Mouse (Mus musculus): ENCODE results near the gene Zfp808. TPM values are rescaled to one million over a fixed set of nuclear protein-coding genes. Genes with fewer than 3 reads are reported as not detected.
A peak's percentile ranks its signal among the peaks of the same experiment; 100 is the strongest.
"Not testable (repeated sequence)": the region's sequence is repeated elsewhere in the genome, so short reads cannot be mapped to it uniquely, and the experiment has no call there.

Gene Zfp808
- 15.6 and 16.0 TPM in 2 replicates for polyA plus RNA-seq (2014; fragmentation: Nextera tagmentation; extraction: Ambion mirVana)

- not testable (repeated sequence) for H3K27me3 ChIP-seq (ENCODE audit: control insufficient read depth, insufficient read depth, low read length); H3K36me3 ChIP-seq (replicated peaks; ENCODE audit: control insufficient read depth, insufficient read depth, low read depth, low read length); H3K9me3 ChIP-seq (replicated peaks; ENCODE audit: control insufficient read depth, low read length); H3K27ac ChIP-seq (replicated peaks; ENCODE audit: low read depth, low read length); H3K4me1 ChIP-seq (ENCODE audit: control insufficient read depth, insufficient read depth, low read length)
- peak; percentile 53 for DNase-seq (ENCODE audit: low spot score)
- 3% methylated on average over 19 of the region's 21 CpGs for WGBS
- Histone ChIP-seq H3K9ac (replicated peaks; ENCODE audit: low read length) (peak within 1 kb of the TSS; percentile 56), H3K4me3 (ENCODE audit: low read depth, low read length) (peak within 1 kb of the TSS; percentile 49), H3K4me2 (ENCODE audit: low read depth, low read length) (peak within 1 kb of the TSS; percentile 27)
- peak; percentile 76; the same call in 1 of the 2 replicates for ATAC-seq (replicated peaks; ENCODE audit: insufficient number of reproducible peaks, low FRiP score, low TSS enrichment, low read depth)
These were observed at the start of gene Zfp808 for GRCm38 (mm10) chr13:62129432-62130171. TSS of gene Zfp808 (plus strand) at chr13:62129886.

- not testable (repeated sequence) for H3K9me3 ChIP-seq (replicated peaks; ENCODE audit: control insufficient read depth, low read length); H3K9ac ChIP-seq (replicated peaks; ENCODE audit: low read length); DNase-seq (ENCODE audit: low spot score); H3K36me3 ChIP-seq (replicated peaks; ENCODE audit: control insufficient read depth, insufficient read depth, low read depth, low read length); H3K27me3 ChIP-seq (ENCODE audit: control insufficient read depth, insufficient read depth, low read length); H3K4me2 ChIP-seq (ENCODE audit: low read depth, low read length); ATAC-seq (replicated peaks; ENCODE audit: insufficient number of reproducible peaks, low FRiP score, low TSS enrichment, low read depth); H3K4me3 ChIP-seq (ENCODE audit: low read depth, low read length); H3K27ac ChIP-seq (replicated peaks; ENCODE audit: low read depth, low read length); H3K4me1 ChIP-seq (ENCODE audit: control insufficient read depth, insufficient read depth, low read length)
- WGBS = 83% methylated on average over 4 of the region's 4 CpGs
These were observed 30.9 kb upstream of the Zfp808 start for GRCm38 (mm10) chr13:62098786-62099185.

- not testable (repeated sequence) for H3K27me3 ChIP-seq (ENCODE audit: control insufficient read depth, insufficient read depth, low read length)
These were observed 30.2 kb upstream of the Zfp808 start for GRCm38 (mm10) chr13:62099454-62099853.

GRCm38 (mm10) chr13:62102368-62102767 lies 27.3 kb upstream of the Zfp808 start:
- not testable (repeated sequence) for ATAC-seq (replicated peaks; ENCODE audit: insufficient number of reproducible peaks, low FRiP score, low TSS enrichment, low read depth); H3K4me3 ChIP-seq (ENCODE audit: low read depth, low read length); H3K9ac ChIP-seq (replicated peaks; ENCODE audit: low read length); H3K27me3 ChIP-seq (ENCODE audit: control insufficient read depth, insufficient read depth, low read length); H3K36me3 ChIP-seq (replicated peaks; ENCODE audit: control insufficient read depth, insufficient read depth, low read depth, low read length); H3K4me2 ChIP-seq (ENCODE audit: low read depth, low read length); H3K27ac ChIP-seq (replicated peaks; ENCODE audit: low read depth, low read length); DNase-seq (ENCODE audit: low spot score); H3K4me1 ChIP-seq (ENCODE audit: control insufficient read depth, insufficient read depth, low read length); H3K9me3 ChIP-seq (replicated peaks; ENCODE audit: control insufficient read depth, low read length)
- WGBS = 82% methylated on average over 1 of the region's 1 CpGs

More at GRCm38 (mm10) chr13:62099454-62099853, 30.2 kb upstream of the Zfp808 start:
- not testable (repeated sequence) for H3K9ac ChIP-seq (replicated peaks; ENCODE audit: low read length); H3K4me2 ChIP-seq (ENCODE audit: low read depth, low read length); H3K4me3 ChIP-seq (ENCODE audit: low read depth, low read length); H3K4me1 ChIP-seq (ENCODE audit: control insufficient read depth, insufficient read depth, low read length); H3K9me3 ChIP-seq (replicated peaks; ENCODE audit: control insufficient read depth, low read length); DNase-seq (ENCODE audit: low spot score); H3K36me3 ChIP-seq (replicated peaks; ENCODE audit: control insufficient read depth, insufficient read depth, low read depth, low read length); H3K27ac ChIP-seq (replicated peaks; ENCODE audit: low read depth, low read length); ATAC-seq (replicated peaks; ENCODE audit: insufficient number of reproducible peaks, low FRiP score, low TSS enrichment, low read depth)
- 85% methylated on average over 4 of the region's 4 CpGs for WGBS

- not testable (repeated sequence) for H3K36me3 ChIP-seq (replicated peaks; ENCODE audit: control insufficient read depth, insufficient read depth, low read depth, low read length); ATAC-seq (replicated peaks; ENCODE audit: insufficient number of reproducible peaks, low FRiP score, low TSS enrichment, low read depth); H3K4me1 ChIP-seq (ENCODE audit: control insufficient read depth, insufficient read depth, low read length); H3K27ac ChIP-seq (replicated peaks; ENCODE audit: low read depth, low read length); H3K9ac ChIP-seq (replicated peaks; ENCODE audit: low read length); H3K4me2 ChIP-seq (ENCODE audit: low read depth, low read length); H3K4me3 ChIP-seq (ENCODE audit: low read depth, low read length); H3K9me3 ChIP-seq (replicated peaks; ENCODE audit: control insufficient read depth, low read length); DNase-seq (ENCODE audit: low spot score); H3K27me3 ChIP-seq (ENCODE audit: control insufficient read depth, insufficient read depth, low read length)
- WGBS = 30% methylated on average over 2 of the region's 2 CpGs
These were observed 13.8 kb upstream of the Zfp808 start for GRCm38 (mm10) chr13:62115861-62116260.

- not testable (repeated sequence) for H3K9me3 ChIP-seq (replicated peaks; ENCODE audit: control insufficient read depth, low read length); H3K27ac ChIP-seq (replicated peaks; ENCODE audit: low read depth, low read length); H3K36me3 ChIP-seq (replicated peaks; ENCODE audit: control insufficient read depth, insufficient read depth, low read depth, low read length); DNase-seq (ENCODE audit: low spot score); ATAC-seq (replicated peaks; ENCODE audit: insufficient number of reproducible peaks, low FRiP score, low TSS enrichment, low read depth); H3K9ac ChIP-seq (replicated peaks; ENCODE audit: low read length); H3K4me3 ChIP-seq (ENCODE audit: low read depth, low read length); H3K4me1 ChIP-seq (ENCODE audit: control insufficient read depth, insufficient read depth, low read length); H3K27me3 ChIP-seq (ENCODE audit: control insufficient read depth, insufficient read depth, low read length); H3K4me2 ChIP-seq (ENCODE audit: low read depth, low read length)
- WGBS = 81% methylated on average over 1 of the region's 1 CpGs
These were observed 8.1 kb upstream of the Zfp808 start for GRCm38 (mm10) chr13:62121578-62121977.

GRCm38 (mm10) chr13:62181835-62182755 lies 52.4 kb downstream of the Zfp808 start:
- H3K9me3 ChIP-seq (replicated peaks; ENCODE audit: control insufficient read depth, low read length); ATAC-seq (replicated peaks; ENCODE audit: insufficient number of reproducible peaks, low FRiP score, low TSS enrichment, low read depth): not testable (repeated sequence)
- 76% methylated on average over 2 of the region's 2 CpGs for WGBS

GRCm38 (mm10) chr13:62245264-62245663 lies 115.6 kb downstream of the Zfp808 start:
- Histone ChIP-seq H3K36me3 (replicated peaks; ENCODE audit: control insufficient read depth, insufficient read depth, low read depth, low read length) (no peaks in the 10 kb centered on the region), H3K9me3 (replicated peaks; ENCODE audit: control insufficient read depth, low read length) (no peaks in the 10 kb centered on the region), H3K4me2 (ENCODE audit: low read depth, low read length) (no peak overlapping the region), H3K9ac (replicated peaks; ENCODE audit: low read length) (no peak overlapping the region), H3K27me3 (ENCODE audit: control insufficient read depth, insufficient read depth, low read length) (no peaks in the 10 kb centered on the region), H3K4me1 (ENCODE audit: control insufficient read depth, insufficient read depth, low read length) (no peaks in the 10 kb centered on the region), H3K27ac (replicated peaks; ENCODE audit: low read depth, low read length) (no peak overlapping the region), H3K4me3 (ENCODE audit: low read depth, low read length) (no peak overlapping the region)
- no peak for ATAC-seq (replicated peaks; ENCODE audit: insufficient number of reproducible peaks, low FRiP score, low TSS enrichment, low read depth)
- DNase-seq (ENCODE audit: low spot score) = no peak
- 56% methylated on average over 3 of the region's 3 CpGs for WGBS

More at GRCm38 (mm10) chr13:62181835-62182755, 52.4 kb downstream of the Zfp808 start:
- not testable (repeated sequence) for H3K4me3 ChIP-seq (ENCODE audit: low read depth, low read length); H3K36me3 ChIP-seq (replicated peaks; ENCODE audit: control insufficient read depth, insufficient read depth, low read depth, low read length); H3K9ac ChIP-seq (replicated peaks; ENCODE audit: low read length); H3K27ac ChIP-seq (replicated peaks; ENCODE audit: low read depth, low read length); H3K27me3 ChIP-seq (ENCODE audit: control insufficient read depth, insufficient read depth, low read length); H3K4me1 ChIP-seq (ENCODE audit: control insufficient read depth, insufficient read depth, low read length); DNase-seq (ENCODE audit: low spot score); H3K4me2 ChIP-seq (ENCODE audit: low read depth, low read length)
